Mouse (Mus musculus): ENCODE data around the gene Ssh2. TPM values are rescaled to one million over a fixed set of nuclear protein-coding genes. Genes with fewer than 3 reads are reported as not detected.

Gene Ssh2
- polyA plus RNA-seq, 1 experiment from 2014 or later, result 13.4 TPM

GRCm38 (mm10) chr11:77364376-77364775, 148.3 kb downstream of the Ssh2 start:
- Histone ChIP-seq H3K4me2 (no peak overlapping the region), H3K27ac (replicated peaks) (no peak overlapping the region), H3K36me3 (no peaks in the 10 kb centered on the region), H3K27me3 (no peaks in the 10 kb centered on the region), H3K9ac (no peak overlapping the region), H3K4me3 (no peak overlapping the region), H3K4me1 (replicated peaks) (no peaks in the 10 kb centered on the region), H3K9me3 (no peaks in the 10 kb centered on the region)
- ATAC-seq (ENCODE audit: low read depth), result no peak
- WGBS, result 72% methylated on average over 1 of the region's 1 CpGs

GRCm38 (mm10) chr11:77365706-77366386, 149.8 kb downstream of the Ssh2 start:
- no peak for ATAC-seq (ENCODE audit: low read depth)
- Histone ChIP-seq H3K9me3 (no peaks in the 10 kb centered on the region), H3K9ac (no peak overlapping the region), H3K4me2 (no peak overlapping the region), H3K4me3 (no peak overlapping the region), H3K27me3 (no peaks in the 10 kb centered on the region), H3K27ac (replicated peaks) (no peak overlapping the region), H3K4me1 (replicated peaks) (no peaks in the 10 kb centered on the region; the same call in 1 of the 2 replicates), H3K36me3 (no peaks in the 10 kb centered on the region)
- WGBS, result 89% methylated on average over 6 of the region's 6 CpGs

- WGBS, result 92% methylated on average over 9 of the region's 9 CpGs
- no peaks in the 10 kb centered on the region for H3K36me3 ChIP-seq
- H3K4me1 ChIP-seq (replicated peaks), result no peaks in the 10 kb centered on the region; the same call in 1 of the 2 replicates
- H3K27ac ChIP-seq (replicated peaks), result no peak overlapping the region
- no peak overlapping the region for H3K4me2 ChIP-seq
- H3K9ac ChIP-seq, result no peak overlapping the region
- H3K27me3 ChIP-seq, result no peaks in the 10 kb centered on the region
- no peaks in the 10 kb centered on the region for H3K9me3 ChIP-seq
- H3K4me3 ChIP-seq, result no peak overlapping the region
- ATAC-seq (ENCODE audit: low read depth), result no peak
Measured at GRCm38 (mm10) chr11:77367541-77368270, 151.6 kb downstream of the Ssh2 start.

- Histone ChIP-seq H3K4me2 (no peak overlapping the region), H3K9ac (no peak overlapping the region), H3K36me3 (no peaks in the 10 kb centered on the region), H3K27me3 (no peaks in the 10 kb centered on the region), H3K4me1 (replicated peaks) (no peaks in the 10 kb centered on the region; the same call in 1 of the 2 replicates), H3K9me3 (no peaks in the 10 kb centered on the region), H3K27ac (replicated peaks) (no peak overlapping the region), H3K4me3 (no peak overlapping the region)
- WGBS, result 86% methylated on average over 2 of the region's 2 CpGs
- ATAC-seq (ENCODE audit: low read depth), result no peak
Measured at GRCm38 (mm10) chr11:77369188-77369840, 153.2 kb downstream of the Ssh2 start.

- no peak for ATAC-seq (ENCODE audit: low read depth)
- no peak overlapping the region for H3K4me2 ChIP-seq
- 77% methylated on average over 2 of the region's 2 CpGs for WGBS
Measured at GRCm38 (mm10) chr11:77369841-77370191, 153.7 kb downstream of the Ssh2 start.

GRCm38 (mm10) chr11:77371088-77371487, 155.0 kb downstream of the Ssh2 start:
- Histone ChIP-seq H3K9ac (no peak overlapping the region), H3K4me3 (no peak overlapping the region), H3K9me3 (no peaks in the 10 kb centered on the region), H3K27ac (replicated peaks) (no peak overlapping the region), H3K4me2 (no peak overlapping the region), H3K36me3 (no peaks in the 10 kb centered on the region), H3K27me3 (no peaks in the 10 kb centered on the region), H3K4me1 (replicated peaks) (no peaks in the 10 kb centered on the region; the same call in 1 of the 2 replicates)
- 81% methylated on average over 3 of the region's 3 CpGs for WGBS
- no peak for ATAC-seq (ENCODE audit: low read depth)

More at GRCm38 (mm10) chr11:77369841-77370191, 153.7 kb downstream of the Ssh2 start:
- Histone ChIP-seq H3K36me3 (no peaks in the 10 kb centered on the region), H3K27me3 (no peaks in the 10 kb centered on the region), H3K4me1 (replicated peaks) (no peaks in the 10 kb centered on the region; the same call in 1 of the 2 replicates), H3K9me3 (no peaks in the 10 kb centered on the region), H3K27ac (replicated peaks) (no peak overlapping the region), H3K4me3 (no peak overlapping the region), H3K9ac (no peak overlapping the region)

GRCm38 (mm10) chr11:77371696-77372095, 155.6 kb downstream of the Ssh2 start:
- H3K9ac ChIP-seq, result no peak overlapping the region
- no peak overlapping the region for H3K4me2 ChIP-seq
- no peaks in the 10 kb centered on the region for H3K36me3 ChIP-seq
- H3K27me3 ChIP-seq, result no peaks in the 10 kb centered on the region
- ATAC-seq (ENCODE audit: low read depth), result no peak
- no peaks in the 10 kb centered on the region; the same call in 1 of the 2 replicates for H3K4me1 ChIP-seq (replicated peaks)
- H3K27ac ChIP-seq (replicated peaks), result no peak overlapping the region
- no peak overlapping the region for H3K4me3 ChIP-seq
- H3K9me3 ChIP-seq, result no peaks in the 10 kb centered on the region

- H3K4me1 ChIP-seq (replicated peaks), result no peaks in the 10 kb centered on the region; the same call in 1 of the 2 replicates
- no peaks in the 10 kb centered on the region for H3K36me3 ChIP-seq
- 68% methylated on average over 8 of the region's 8 CpGs for WGBS
- H3K4me2 ChIP-seq, result no peak overlapping the region
- H3K4me3 ChIP-seq, result no peak overlapping the region
- no peaks in the 10 kb centered on the region for H3K9me3 ChIP-seq
- no peak overlapping the region for H3K27ac ChIP-seq (replicated peaks)
- no peak overlapping the region for H3K9ac ChIP-seq
- ATAC-seq (ENCODE audit: low read depth), result no peak
- H3K27me3 ChIP-seq, result no peaks in the 10 kb centered on the region
Measured at GRCm38 (mm10) chr11:77372196-77372904, 156.3 kb downstream of the Ssh2 start.

- no peaks in the 10 kb centered on the region for H3K4me1 ChIP-seq (replicated peaks)
- ATAC-seq (ENCODE audit: low read depth), result no peak
- H3K9ac ChIP-seq, result no peak overlapping the region
- H3K27ac ChIP-seq (replicated peaks), result no peak overlapping the region
- no peak overlapping the region for H3K4me3 ChIP-seq
- H3K4me2 ChIP-seq, result no peak overlapping the region
- no peaks in the 10 kb centered on the region for H3K36me3 ChIP-seq
- H3K9me3 ChIP-seq, result no peaks in the 10 kb centered on the region
- H3K27me3 ChIP-seq, result no peaks in the 10 kb centered on the region
- WGBS, result 97% methylated on average over 2 of the region's 2 CpGs
Measured at GRCm38 (mm10) chr11:77378622-77379021, 162.5 kb downstream of the Ssh2 start.

- Histone ChIP-seq H3K36me3 (no peaks in the 10 kb centered on the region), H3K27ac (replicated peaks) (no peak overlapping the region), H3K4me3 (no peak overlapping the region), H3K4me1 (replicated peaks) (no peaks in the 10 kb centered on the region; the same call in 1 of the 2 replicates), H3K4me2 (no peak overlapping the region), H3K9ac (no peak overlapping the region), H3K27me3 (no peaks in the 10 kb centered on the region), H3K9me3 (no peaks in the 10 kb centered on the region)
- no peak for ATAC-seq (ENCODE audit: low read depth)
- WGBS, result 92% methylated on average over 3 of the region's 3 CpGs
Measured at GRCm38 (mm10) chr11:77381174-77381573, 165.1 kb downstream of the Ssh2 start.

GRCm38 (mm10) chr11:77384151-77384550, 168.1 kb downstream of the Ssh2 start:
- no peak for ATAC-seq (ENCODE audit: low read depth)
- no peak overlapping the region for H3K4me2 ChIP-seq
- no peaks in the 10 kb centered on the region for H3K27me3 ChIP-seq
- no peak overlapping the region for H3K4me3 ChIP-seq
- H3K9ac ChIP-seq, result no peak overlapping the region
- WGBS, result 84% methylated on average over 3 of the region's 3 CpGs
- H3K27ac ChIP-seq (replicated peaks), result no peak overlapping the region
- H3K4me1 ChIP-seq (replicated peaks), result no peaks in the 10 kb centered on the region; the same call in 1 of the 2 replicates
- no peaks in the 10 kb centered on the region for H3K36me3 ChIP-seq
- no peaks in the 10 kb centered on the region for H3K9me3 ChIP-seq
